Mouse (Mus musculus) liver, embryonic 11.5 days (tissue): ENCODE measurements at regions not wholly inside any gene's neighbourhood (a gene's known extent, or its start where the extent isn't known, plus 50 kb on each side); places are given as distances from the start of the nearest gene placed in this dataset.

ENCODE experiments used
- ATAC-seq: fragments of 200-750 bp; cut with Nextera tagmentation; replicated peaks from 2 replicates; pipeline ENCODE4 v1.8.0; 2017; ENCODE audit warnings: moderate number of reproducible peaks, mild to moderate bottlenecking, moderate TSS enrichment, moderate library complexity; ENCODE audit not compliant: low FRiP score
- DNase-seq: peaks from one replicate; pipeline ENCODE4 v3.0.0-alpha.2; 2017; ENCODE audit warnings: low spot score
- H3K27ac ChIP-seq: fragments of 300-500 bp; sonication (generic); 2 replicates; pipeline ENCODE4 v1.5.1; 2014; ENCODE audit warnings: mild to moderate bottlenecking, low read depth, low read length, control low read depth
- H3K27me3 ChIP-seq: fragments of 300-500 bp; sonication (generic); replicated peaks from 2 replicates; pipeline ENCODE4 v1.6.1; 2014; ENCODE audit warnings: low read length, mixed read lengths; ENCODE audit not compliant: control insufficient read depth, insufficient read depth
- H3K36me3 ChIP-seq: fragments of 300-500 bp; sonication (generic); 2 replicates; pipeline ENCODE4 v1.6.1; 2014; ENCODE audit warnings: mild to moderate bottlenecking, low read length, moderate library complexity, mixed read lengths; ENCODE audit not compliant: control insufficient read depth, insufficient read depth
- H3K4me1 ChIP-seq: fragments of 300-500 bp; sonication (generic); replicated peaks from 2 replicates; pipeline ENCODE4 v1.6.1; 2014; ENCODE audit warnings: low read length, mixed read lengths; ENCODE audit not compliant: control insufficient read depth, insufficient read depth
- H3K4me2 ChIP-seq: fragments of 300-500 bp; sonication (generic); 2 replicates; pipeline ENCODE4 v1.6.1; 2014; ENCODE audit warnings: mild to moderate bottlenecking, control low read depth, moderate library complexity
- H3K4me3 ChIP-seq: fragments of 300-500 bp; sonication (generic); 2 replicates; pipeline ENCODE4 v1.5.1; 2014; ENCODE audit warnings: low read depth, low read length, control low read depth
- H3K9ac ChIP-seq: fragments of 300-500 bp; sonication (generic); 2 replicates; pipeline ENCODE4 v1.6.1; 2014; ENCODE audit warnings: low read depth, low read length, control low read depth
- H3K9me3 ChIP-seq: fragments of 300-500 bp; sonication (generic); 2 replicates; pipeline ENCODE4 v1.6.1; 2016; ENCODE audit warnings: low read length, inconsistent platforms, mixed read lengths; ENCODE audit not compliant: control insufficient read depth
- WGBS: fragments of 180-500 bp; shearing (Covaris S2); extraction: QIAGEN DNeasy Blood & Tissue Kit; methylation state at CpG from one replicate; pipeline ENCODE4 v1.1.7; 2014; 5-methylcytosine and 5-hydroxymethylcytosine counted together

GRCm38 (mm10) chr17:41990804-41991203, 324.9 kb upstream of the Ptchd4 start:
- no peak for ATAC-seq
- H3K36me3 ChIP-seq, result no peaks in the 10 kb centered on the region
- H3K9ac ChIP-seq, result no peak overlapping the region
- 81% methylated on average over 9 of the region's 9 CpGs for WGBS
- H3K4me3 ChIP-seq, result no peak overlapping the region
- DNase-seq, result no peak
- no peaks in the 10 kb centered on the region for H3K27me3 ChIP-seq
- no peak overlapping the region for H3K27ac ChIP-seq
- no peaks in the 10 kb centered on the region for H3K4me1 ChIP-seq
- no peak overlapping the region for H3K4me2 ChIP-seq
- no peaks in the 10 kb centered on the region for H3K9me3 ChIP-seq

GRCm38 (mm10) chr17:42008415-42008814, 307.3 kb upstream of the Ptchd4 start:
- Histone ChIP-seq H3K36me3 (no peaks in the 10 kb centered on the region), H3K4me3 (no peak overlapping the region), H3K4me2 (no peak overlapping the region), H3K9ac (no peak overlapping the region), H3K4me1 (no peaks in the 10 kb centered on the region), H3K9me3 (no peaks in the 10 kb centered on the region), H3K27ac (no peak overlapping the region), H3K27me3 (no peaks in the 10 kb centered on the region)
- DNase-seq (no peak), ATAC-seq (no peak)

GRCm38 (mm10) chr17:42024295-42024694, 291.5 kb upstream of the Ptchd4 start:
- Histone ChIP-seq H3K9ac (no peak overlapping the region), H3K27ac (no peak overlapping the region), H3K4me1 (no peaks in the 10 kb centered on the region), H3K4me3 (no peak overlapping the region), H3K36me3 (no peaks in the 10 kb centered on the region), H3K27me3 (no peaks in the 10 kb centered on the region), H3K4me2 (no peak overlapping the region), H3K9me3 (no peaks in the 10 kb centered on the region)
- 81% methylated on average over 2 of the region's 2 CpGs for WGBS
- DNase-seq, result no peak
- no peak for ATAC-seq

GRCm38 (mm10) chr17:42027253-42027652, 288.5 kb upstream of the Ptchd4 start:
- no peak for ATAC-seq

GRCm38 (mm10) chr17:42029452-42029851, 286.3 kb upstream of the Ptchd4 start:
- Histone ChIP-seq H3K27me3 (no peaks in the 10 kb centered on the region), H3K27ac (no peak overlapping the region), H3K9me3 (no peaks in the 10 kb centered on the region), H3K4me2 (no peak overlapping the region), H3K4me1 (no peaks in the 10 kb centered on the region), H3K9ac (no peak overlapping the region), H3K4me3 (no peak overlapping the region), H3K36me3 (no peaks in the 10 kb centered on the region)
- WGBS, result 80% methylated on average over 3 of the region's 3 CpGs
- DNase-seq (no peak), ATAC-seq (no peak)

More at GRCm38 (mm10) chr17:42027253-42027652, 288.5 kb upstream of the Ptchd4 start:
- Histone ChIP-seq H3K9me3 (no peaks in the 10 kb centered on the region), H3K4me3 (no peak overlapping the region), H3K4me1 (no peaks in the 10 kb centered on the region), H3K27me3 (no peaks in the 10 kb centered on the region), H3K27ac (no peak overlapping the region), H3K4me2 (no peak overlapping the region), H3K9ac (no peak overlapping the region), H3K36me3 (no peaks in the 10 kb centered on the region)
- no peak for DNase-seq

GRCm38 (mm10) chr17:42037089-42037488, 278.7 kb upstream of the Ptchd4 start:
- no peaks in the 10 kb centered on the region for H3K36me3 ChIP-seq
- no peak overlapping the region for H3K9ac ChIP-seq
- H3K9me3 ChIP-seq, result no peaks in the 10 kb centered on the region
- H3K27me3 ChIP-seq, result no peaks in the 10 kb centered on the region
- H3K4me2 ChIP-seq, result no peak overlapping the region
- ATAC-seq (no peak), DNase-seq (no peak)
- no peak overlapping the region for H3K4me3 ChIP-seq
- no peak overlapping the region for H3K27ac ChIP-seq
- 75% methylated on average over 2 of the region's 2 CpGs for WGBS
- no peaks in the 10 kb centered on the region for H3K4me1 ChIP-seq

GRCm38 (mm10) chr17:42049779-42050515, 265.8 kb upstream of the Ptchd4 start:
- Histone ChIP-seq H3K27me3 (no peaks in the 10 kb centered on the region), H3K36me3 (no peaks in the 10 kb centered on the region), H3K9me3 (no peaks in the 10 kb centered on the region), H3K27ac (no peak overlapping the region), H3K4me3 (no peak overlapping the region), H3K4me2 (no peak overlapping the region), H3K9ac (no peak overlapping the region), H3K4me1 (no peaks in the 10 kb centered on the region)
- WGBS, result 79% methylated on average over 5 of the region's 5 CpGs
- DNase-seq, result no peak
- no peak; the same call in 1 of the 2 replicates for ATAC-seq

- Histone ChIP-seq H3K9me3 (no peaks in the 10 kb centered on the region), H3K4me1 (no peaks in the 10 kb centered on the region), H3K4me2 (no peak overlapping the region), H3K36me3 (no peaks in the 10 kb centered on the region), H3K9ac (no peak overlapping the region), H3K27ac (no peak overlapping the region), H3K27me3 (no peaks in the 10 kb centered on the region), H3K4me3 (no peak overlapping the region)
- no peak for DNase-seq
- no peak for ATAC-seq
- 79% methylated on average over 2 of the region's 2 CpGs for WGBS
Measured at GRCm38 (mm10) chr17:42090764-42091452, 224.8 kb upstream of the Ptchd4 start.

- no peak overlapping the region for H3K4me2 ChIP-seq
- ATAC-seq, result no peak
- H3K9me3 ChIP-seq, result no peaks in the 10 kb centered on the region
- WGBS, result 65% methylated on average over 1 of the region's 1 CpGs
- H3K27me3 ChIP-seq, result no peaks in the 10 kb centered on the region
- no peak for DNase-seq
- no peak overlapping the region for H3K27ac ChIP-seq
- no peak overlapping the region for H3K9ac ChIP-seq
- H3K36me3 ChIP-seq, result no peaks in the 10 kb centered on the region
- no peaks in the 10 kb centered on the region for H3K4me1 ChIP-seq
- no peak overlapping the region for H3K4me3 ChIP-seq
Measured at GRCm38 (mm10) chr17:42113684-42114083, 202.1 kb upstream of the Ptchd4 start.
